In genomic region chr16:11570072-11570471, GRCm38 (mm10) we compare ENCODE assay signal across 17 mouse cellular contexts.
DNase-seq lines count a peak whose midpoint lies in the region.
"Had no signal": no experiment of that assay in that cellular context is flagged by ENCODE, and none has a peak within 500 bp of the region (broad histone marks: within the 10 kb centered on the region; RNA-seq: fewer than 3 reads in every experiment).

No protein-coding gene starts in this region.

- intact Hi-C loops in left cerebral cortex, postnatal 10 days (cut with DNase I), result no loop called here

- peak; percentile 30 for DNase-seq in 3T3-L1 (ENCODE audit: low read depth, low spot score)
- DNase-seq in adrenal gland, adult (ENCODE audit: inconsistent age in 2 of 2, low spot score in 1 of 2), result peak; percentile 53 to 85
- peak; percentile 53 for DNase-seq in adrenal gland, postnatal 10 days
- peak; percentile 63 to 67 for DNase-seq in adrenal gland, postnatal 36 days
- DNase-seq in thymus, postnatal 14 days, result no peak
- no peak for DNase-seq in embryo, embryonic 11 days
- no peak for DNase-seq in left cerebral cortex, postnatal 10 days (ENCODE audit: extremely low spot score in 1 of 2, low spot score in 2 of 2)
- DNase-seq: cerebellum, adult 18-20 months; cerebellum, adult 9-10 months; cerebellum, postnatal 14 days; forebrain, postnatal 0 days; gastrocnemius, adult 2 months; gastrocnemius, postnatal 14 days; heart, adult 18-20 months; heart, postnatal 10 days; heart, postnatal 4 days; kidney, adult 18-20 months had no signal

Comparison
In these comparisons a context has a peak if more than half of its experiments do, and no peak if none do; other contexts are left out.
1. DNase-seq: peak in 3T3-L1 (single experiment), adrenal gland, adult (2 of 2), adrenal gland, postnatal 10 days (single experiment) and adrenal gland, postnatal 36 days (2 of 2); none in thymus, postnatal 14 days (single experiment), embryo, embryonic 11 days (single experiment) and left cerebral cortex, postnatal 10 days (0 of 2).